Mouse (Mus musculus) urinary bladder, postnatal 0 days (tissue): ENCODE results near the gene Creld1. TPM values are rescaled to one million over a fixed set of nuclear protein-coding genes. Genes with fewer than 3 reads are reported as not detected.

ENCODE experiments used
- microRNA-seq: library from miRNA; unstranded; fragments of <30 nt; microRNA quantifications from one replicate; pipeline ENCODE4, GENCODE M21; 2016
- polyA plus RNA-seq: library from polyadenylated mRNA; unstranded; fragments of >200 nt; fragmentation: Nextera tagmentation; extraction: Ambion mirVana; gene quantifications from 2 replicates; pipeline ENCODE4 v1.2.1, GENCODE M21; 2015

Creld1 gene
- polyA plus RNA-seq, result 33.3 and 33.8 TPM in 2 replicates

DNA sequence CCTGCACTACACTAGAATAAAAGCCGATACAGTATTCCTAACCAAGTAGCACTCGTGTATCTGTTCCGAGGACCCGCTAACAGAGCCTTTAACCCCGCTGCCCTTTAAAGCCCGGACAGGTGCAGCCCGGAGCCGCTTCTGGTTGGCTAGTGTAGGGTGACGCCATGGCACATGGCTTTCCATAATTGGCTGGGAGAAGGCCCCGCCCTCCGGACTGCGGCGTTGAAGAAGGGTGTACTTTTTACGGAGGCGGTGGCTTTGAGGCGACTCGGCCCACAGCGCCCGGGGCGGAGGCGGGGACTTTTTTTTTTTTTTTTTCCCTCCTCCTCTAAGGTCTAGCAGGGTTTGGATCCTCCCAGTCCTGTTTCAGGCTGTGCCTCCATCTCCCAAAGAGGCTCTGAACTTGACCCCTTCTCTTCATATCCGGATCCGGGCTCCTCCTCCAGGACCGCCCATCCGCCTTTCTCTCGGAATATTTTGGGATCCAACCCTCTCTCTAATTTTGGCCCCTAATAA is at the start of gene Creld1:
Creld1 (plus strand) TSS at position 198 of the 516 bp plus-strand sequence.

GRCm38 (mm10) chr6:113435664-113436205 is 47.4 kb upstream of the Creld1 start, which contains the start of gene Cidec:
Gene Cidec (minus strand): TSS chr6:113435760.

GRCm38 (mm10) chr6:113442442-113443090 is 40.5 kb upstream of the Creld1 start, which contains the start of gene Jagn1:
Gene Jagn1 (plus strand): TSS chr6:113442569.

GRCm38 (mm10) chr6:113457952-113458534 is 25.1 kb upstream of the Creld1 start, which contains the start of gene Il17re:
Gene Il17re (plus strand): TSS chr6:113458484.

DNA sequence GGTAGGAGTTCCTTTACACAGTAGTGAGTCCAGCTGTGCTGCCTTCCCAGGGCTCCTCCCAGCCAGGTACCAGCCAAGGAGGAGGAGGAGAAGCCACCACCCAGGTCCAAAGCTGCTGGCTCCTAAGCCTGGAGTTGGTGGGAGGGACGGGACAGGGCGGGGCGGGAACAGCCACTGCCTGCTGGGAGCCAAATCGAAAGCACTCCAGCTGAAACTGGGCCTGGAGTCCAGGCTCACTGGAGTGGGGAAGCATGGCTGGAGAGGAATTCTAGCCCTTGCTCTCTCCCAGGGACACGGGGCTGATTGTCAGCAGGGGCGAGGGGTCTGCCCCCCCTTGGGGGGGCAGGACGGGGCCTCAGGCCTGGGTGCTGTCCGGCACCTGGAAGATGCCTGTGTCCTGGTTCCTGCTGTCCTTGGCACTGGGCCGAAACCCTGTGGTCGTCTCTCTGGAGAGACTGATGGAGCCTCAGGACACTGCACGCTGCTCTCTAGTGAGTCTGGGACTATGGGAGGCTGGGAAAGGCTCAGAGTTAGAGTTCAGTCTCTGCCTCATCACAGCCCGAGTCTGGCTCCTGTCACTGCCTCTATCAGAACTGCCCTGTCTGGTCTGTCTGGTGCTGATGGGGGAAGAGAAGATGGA is 11.7 kb upstream of the Creld1 start, which contains the start of gene Il17rc:
Il17rc (plus strand) TSS at position 131 of the 640 bp plus-strand sequence.

GRCm38 (mm10) chr6:113501388-113502084 is 18.4 kb downstream of the Creld1 start, which contains the start of gene Prrt3:
Gene Prrt3 (minus strand): TSS chr6:113501931.

GRCm38 (mm10) chr6:113530932-113531839 is 48.1 kb downstream of the Creld1 start, which contains the start of the genes Emc3 and Fancd2:
Gene Emc3 (minus strand): TSS chr6:113531652.
Gene Fancd2 (plus strand): TSS chr6:113531682.

Small RNA genes lying within 50 kb of the gene (microRNA-seq; reads per million reads assigned to microRNA genes)
- gene Gm23365, result not detected

Other genes with a start within 250 kb of the Creld1 start
- gene Mtmr14, start 245.5 kb upstream of the Creld1 start, polyA plus RNA-seq, result 40.7 and 42.7 TPM in 2 replicates
- gene Cpne9, start 201.0 kb upstream of the Creld1 start, polyA plus RNA-seq, result not detected in 2 replicates
- gene Brpf1, start 176.2 kb upstream of the Creld1 start, polyA plus RNA-seq, result 7.1 and 7.6 TPM in 2 replicates
- gene Ogg1, start 156.3 kb upstream of the Creld1 start, polyA plus RNA-seq, result 6.3 and 9.3 TPM in 2 replicates
- gene Camk1, start 139.3 kb upstream of the Creld1 start, polyA plus RNA-seq, result 89.5 and 100.0 TPM in 2 replicates
- gene Tada3, start 105.4 kb upstream of the Creld1 start, polyA plus RNA-seq, result 38.4 and 39.1 TPM in 2 replicates
- 327 and 354 TPM in 2 replicates for gene Arpc4, start 105.2 kb upstream of the Creld1 start, polyA plus RNA-seq
- 1.0 and 1.2 TPM in 2 replicates for gene Ttll3, start 94.0 kb upstream of the Creld1 start, polyA plus RNA-seq
- 11.4 and 16.5 TPM in 2 replicates for gene Rpusd3, start 64.0 kb upstream of the Creld1 start, polyA plus RNA-seq
- gene Cidec, start 47.5 kb upstream of the Creld1 start, polyA plus RNA-seq, result not detected in 2 replicates
- gene Jagn1, start 40.7 kb upstream of the Creld1 start, polyA plus RNA-seq, result 79.2 and 82.8 TPM in 2 replicates
- 54.7 and 60.4 TPM in 2 replicates for gene Il17re, start 24.8 kb upstream of the Creld1 start, polyA plus RNA-seq
- gene Il17rc, start 11.9 kb upstream of the Creld1 start, polyA plus RNA-seq, result 28.2 and 32.1 TPM in 2 replicates
- gene Prrt3, start 18.6 kb downstream of the Creld1 start, polyA plus RNA-seq, result 0.72 and 0.77 TPM in 2 replicates
- 91.2 and 104 TPM in 2 replicates for gene Emc3, start 48.4 kb downstream of the Creld1 start, polyA plus RNA-seq
- 2.5 and 3.2 TPM in 2 replicates for gene Fancd2, start 48.4 kb downstream of the Creld1 start, polyA plus RNA-seq
- gene Fancd2os, start 117.4 kb downstream of the Creld1 start, polyA plus RNA-seq, result not detected in 2 replicates
- 189 and 195 TPM in 2 replicates for gene Brk1, start 121.5 kb downstream of the Creld1 start, polyA plus RNA-seq
- 24.3 and 25.1 TPM in 2 replicates for gene Vhl, start 140.7 kb downstream of the Creld1 start, polyA plus RNA-seq
- gene Irak2, start 155.2 kb downstream of the Creld1 start, polyA plus RNA-seq, result 24.0 and 24.1 TPM in 2 replicates
- gene Tatdn2, start 213.8 kb downstream of the Creld1 start, polyA plus RNA-seq, result 0.95 and 0.97 TPM in 2 replicates
- 0.50 TPM in 1 of 2 replicates, not detected in the other for gene Ghrl, start 236.6 kb downstream of the Creld1 start, polyA plus RNA-seq